Mouse (Mus musculus): ENCODE data around the gene Zfp385a. TPM values are rescaled to one million over a fixed set of nuclear protein-coding genes. Genes with fewer than 3 reads are reported as not detected.

Zfp385a gene
- 6.8 and 7.2 TPM in 2 replicates for polyA plus RNA-seq (2012; rRNA removed)

GRCm38 (mm10) chr15:103339961-103340337 is at the start of gene Zfp385a:
Gene Zfp385a (minus strand): TSS chr15:103340093.

GRCm38 (mm10) chr15:103366376-103367149 is 26.7 kb upstream of the Zfp385a start, which contains the start of gene Itga5:
Gene Itga5 (minus strand): TSS chr15:103366763.

GRCm38 (mm10) chr15:103310365-103310910 is 29.5 kb downstream of the Zfp385a start, which contains the start of gene Gpr84:
Gene Gpr84 (minus strand): TSS chr15:103310612.

GRCm38 (mm10) chr15:103272419-103273279 is 67.2 kb downstream of the Zfp385a start, which contains the start of gene Copz1:
Gene Copz1 (plus strand): TSS chr15:103272714.

Other genes starting within 250 kb of the Zfp385a start
- 5.2 TPM in 2 replicates for gene Smug1, start 173.0 kb downstream of the Zfp385a start, polyA plus RNA-seq (2012; rRNA removed)
- 17.1 and 17.5 TPM in 2 replicates for gene Cbx5, start 100.3 kb downstream of the Zfp385a start, polyA plus RNA-seq (2012; rRNA removed)
- 299 and 307 TPM in 2 replicates for gene Hnrnpa1, start 99.7 kb downstream of the Zfp385a start, polyA plus RNA-seq (2012; rRNA removed)
- gene Nfe2, start 81.7 kb downstream of the Zfp385a start, polyA plus RNA-seq (2012; rRNA removed): 105 and 117 TPM in 2 replicates
- 123 and 127 TPM in 2 replicates for gene Copz1, start 67.4 kb downstream of the Zfp385a start, polyA plus RNA-seq (2012; rRNA removed)
- 0.85 and 0.87 TPM in 2 replicates for gene Gpr84, start 29.5 kb downstream of the Zfp385a start, polyA plus RNA-seq (2012; rRNA removed)
- 12.3 and 14.7 TPM in 2 replicates for gene Itga5, start 26.7 kb upstream of the Zfp385a start, polyA plus RNA-seq (2012; rRNA removed)
- not detected in 2 replicates for gene Gtsf1, start 90.4 kb upstream of the Zfp385a start, polyA plus RNA-seq (2012; rRNA removed)
- not detected in 2 replicates for gene Gtsf2, start 108.4 kb upstream of the Zfp385a start, polyA plus RNA-seq (2012; rRNA removed)
- 9.7 and 10.4 TPM in 2 replicates for gene Nckap1l, start 113.7 kb upstream of the Zfp385a start, polyA plus RNA-seq (2012; rRNA removed)
- 2.5 and 3.4 TPM in 2 replicates for gene Pde1b, start 162.9 kb upstream of the Zfp385a start, polyA plus RNA-seq (2012; rRNA removed)
- 3.6 and 3.7 TPM in 2 replicates for gene Ppp1r1a, start 197.9 kb upstream of the Zfp385a start, polyA plus RNA-seq (2012; rRNA removed)
- gene Glycam1, start 225.0 kb upstream of the Zfp385a start, polyA plus RNA-seq (2012; rRNA removed): not detected in 2 replicates

Data from liver, embryonic 18 days (tissue).